Mouse (Mus musculus): ENCODE data around the gene Vwa2. TPM values are rescaled to one million over a fixed set of nuclear protein-coding genes. Genes with fewer than 3 reads are reported as not detected.

The Vwa2 gene
- polyA plus RNA-seq, 1 experiment from 2014 or later, result 0.23 TPM

- Histone ChIP-seq H3K4me2 (no peak overlapping the region), H3K27ac (no peak overlapping the region), H3K9ac (no peak overlapping the region), H3K9me3 (replicated peaks) (no peaks in the 10 kb centered on the region), H3K36me3 (ENCODE audit: poor library complexity, severe bottlenecking) (no peaks in the 10 kb centered on the region), H3K27me3 (no peaks in the 10 kb centered on the region), H3K4me3 (no peak overlapping the region), H3K4me1 (no peaks in the 10 kb centered on the region)
- no peak for ATAC-seq
- 94% methylated on average over 13 of the region's 13 CpGs for WGBS
Measured at GRCm38 (mm10) chr19:56954857-56955256, 80.8 kb downstream of the Vwa2 start.

GRCm38 (mm10) chr19:56955568-56956513 is 81.8 kb downstream of the Vwa2 start:
- 84% methylated on average over 20 of the region's 20 CpGs for WGBS
- Histone ChIP-seq H3K27ac (no peak overlapping the region), H3K4me3 (no peak overlapping the region), H3K36me3 (ENCODE audit: poor library complexity, severe bottlenecking) (no peaks in the 10 kb centered on the region), H3K9ac (no peak overlapping the region), H3K4me2 (no peak overlapping the region), H3K9me3 (replicated peaks) (no peaks in the 10 kb centered on the region), H3K27me3 (no peaks in the 10 kb centered on the region), H3K4me1 (no peaks in the 10 kb centered on the region)
- ATAC-seq, result no peak

- H3K36me3 ChIP-seq (ENCODE audit: poor library complexity, severe bottlenecking), result no peaks in the 10 kb centered on the region
- no peak for ATAC-seq
- no peak overlapping the region for H3K4me3 ChIP-seq
- no peaks in the 10 kb centered on the region for H3K9me3 ChIP-seq (replicated peaks)
- WGBS, result 90% methylated on average over 4 of the region's 4 CpGs
- H3K9ac ChIP-seq, result no peak overlapping the region
- H3K27me3 ChIP-seq, result no peaks in the 10 kb centered on the region
- no peak overlapping the region for H3K27ac ChIP-seq
- H3K4me1 ChIP-seq, result no peaks in the 10 kb centered on the region
- H3K4me2 ChIP-seq, result no peak overlapping the region
Measured at GRCm38 (mm10) chr19:56958011-56958410, 84.0 kb downstream of the Vwa2 start.

- H3K4me3 ChIP-seq, result no peak overlapping the region
- no peak for ATAC-seq
- H3K4me1 ChIP-seq, result no peaks in the 10 kb centered on the region
- H3K27me3 ChIP-seq, result no peaks in the 10 kb centered on the region
- WGBS, result 71% methylated on average over 6 of the region's 6 CpGs
- no peak overlapping the region for H3K4me2 ChIP-seq
- H3K36me3 ChIP-seq (ENCODE audit: poor library complexity, severe bottlenecking), result no peaks in the 10 kb centered on the region
- H3K9me3 ChIP-seq (replicated peaks), result no peaks in the 10 kb centered on the region
- no peak overlapping the region for H3K9ac ChIP-seq
- H3K27ac ChIP-seq, result no peak overlapping the region
Measured at GRCm38 (mm10) chr19:56958582-56959021, 84.6 kb downstream of the Vwa2 start.

- no peak for ATAC-seq
- WGBS, result 88% methylated on average over 2 of the region's 2 CpGs
- Histone ChIP-seq H3K4me2 (no peak overlapping the region), H3K36me3 (ENCODE audit: poor library complexity, severe bottlenecking) (no peaks in the 10 kb centered on the region), H3K9me3 (replicated peaks) (no peaks in the 10 kb centered on the region), H3K4me3 (no peak overlapping the region), H3K27me3 (no peaks in the 10 kb centered on the region), H3K27ac (no peak overlapping the region), H3K9ac (no peak overlapping the region), H3K4me1 (no peaks in the 10 kb centered on the region)
Measured at GRCm38 (mm10) chr19:56959057-56959456, 85.0 kb downstream of the Vwa2 start.

- no peaks in the 10 kb centered on the region for H3K27me3 ChIP-seq
- no peaks in the 10 kb centered on the region for H3K36me3 ChIP-seq (ENCODE audit: poor library complexity, severe bottlenecking)
- no peak overlapping the region for H3K27ac ChIP-seq
- no peak overlapping the region for H3K4me2 ChIP-seq
- H3K4me1 ChIP-seq, result no peaks in the 10 kb centered on the region
- H3K9me3 ChIP-seq (replicated peaks), result no peaks in the 10 kb centered on the region
- no peak overlapping the region for H3K9ac ChIP-seq
- no peak for ATAC-seq
- 80% methylated on average over 3 of the region's 3 CpGs for WGBS
- H3K4me3 ChIP-seq, result no peak overlapping the region
Measured at GRCm38 (mm10) chr19:56959601-56960000, 85.6 kb downstream of the Vwa2 start.

Other genes starting within 250 kb of the Vwa2 start
- gene Adrb1, start 152.1 kb upstream of the Vwa2 start, polyA plus RNA-seq (2015; fragmentation: Nextera tagmentation; extraction: Ambion mirVana), result 0.39 and 0.77 TPM in 2 replicates
- gene Ccdc186, start 52.1 kb upstream of the Vwa2 start, polyA plus RNA-seq (2015; fragmentation: Nextera tagmentation; extraction: Ambion mirVana), result 25.1 and 26.4 TPM in 2 replicates
- gene Tdrd1, start 48.0 kb upstream of the Vwa2 start, polyA plus RNA-seq (2015; fragmentation: Nextera tagmentation; extraction: Ambion mirVana), result 0.19 and 0.31 TPM in 2 replicates
- gene Afap1l2, start 134.0 kb downstream of the Vwa2 start, polyA plus RNA-seq (2015; fragmentation: Nextera tagmentation; extraction: Ambion mirVana), result 2.7 and 2.8 TPM in 2 replicates